Mouse (Mus musculus): ENCODE results near the gene Defa35.
"Not testable (repeated sequence)": the region's sequence is repeated elsewhere in the genome, so short reads cannot be mapped to it uniquely, and the experiment has no call there.

Gene Defa35

GRCm38 (mm10) chr8:21064738-21065137, at the start of gene Defa35:
Defa35 (plus strand) TSS chr8:21065038.
- in situ Hi-C loops (cut with MboI; ENCODE audit: low sequenced_read_pairs) = not testable (repeated sequence)

- in situ Hi-C loops (cut with MboI; ENCODE audit: low sequenced_read_pairs) = not testable (repeated sequence)
Measured at GRCm38 (mm10) chr8:21025245-21025644, 39.6 kb upstream of the Defa35 start, which contains the start of gene Defa21. Defa21 (plus strand) TSS chr8:21025545.

DNA sequence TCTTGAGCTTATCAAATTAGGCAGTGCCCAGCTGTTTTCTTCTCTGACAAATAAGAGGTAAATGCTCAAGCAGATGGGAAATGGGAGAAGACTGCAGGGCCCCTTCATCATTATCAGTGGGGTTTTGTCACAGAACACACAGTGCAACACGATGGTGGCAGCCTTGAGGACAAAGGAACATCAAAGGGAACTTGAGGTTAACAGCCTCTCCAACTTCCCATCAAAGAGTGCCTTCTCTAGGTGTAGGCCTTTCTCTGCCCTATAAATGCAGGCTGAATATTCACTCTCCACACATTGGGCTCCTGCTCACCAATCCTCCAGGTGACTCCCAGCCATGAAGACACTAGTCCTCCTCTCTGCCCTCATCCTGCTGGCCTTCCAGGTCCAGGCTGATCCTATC, 10.1 kb upstream of the Defa35 start, which contains the start of gene Defa23:
TSS of gene Defa23 (plus strand) at position 301 of the 400 bp plus-strand sequence.
- in situ Hi-C loops (cut with MboI; ENCODE audit: low sequenced_read_pairs) = not testable (repeated sequence)

GRCm38 (mm10) chr8:21084142-21084541, 19.3 kb downstream of the Defa35 start, which contains the start of gene Defa25:
Defa25 (plus strand) TSS chr8:21084442.
- in situ Hi-C loops (cut with MboI; ENCODE audit: low sequenced_read_pairs) = not testable (repeated sequence)

- in situ Hi-C loops (cut with MboI; ENCODE audit: low sequenced_read_pairs) = no loop called here
Measured at GRCm38 (mm10) chr8:21093106-21093505, 28.3 kb downstream of the Defa35 start.

DNA sequence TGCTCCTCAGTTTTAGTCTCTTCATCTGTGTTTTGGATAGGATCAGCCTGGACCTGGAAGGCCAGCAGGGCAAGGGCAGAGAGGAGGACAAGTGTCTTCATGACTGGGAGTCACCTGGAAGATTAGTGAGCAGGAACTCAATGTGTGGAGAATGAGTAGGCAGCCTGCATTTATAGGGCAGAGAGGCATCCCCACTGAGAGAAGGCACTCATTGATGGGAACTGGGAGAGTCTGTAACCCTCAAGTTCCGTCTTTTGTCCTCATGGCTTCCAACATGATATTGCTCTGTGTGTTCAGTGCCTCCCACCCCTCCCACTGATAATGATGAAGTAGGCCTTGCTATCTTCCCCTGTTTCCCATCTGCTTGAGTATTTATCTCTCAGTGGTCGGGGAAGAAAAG, 31.1 kb downstream of the Defa35 start, which contains the start of gene Gm14851:
TSS of gene Gm14851 (minus strand) at position 101 of the 400 bp plus-strand sequence.
- in situ Hi-C loops (cut with MboI; ENCODE audit: low sequenced_read_pairs) = not testable (repeated sequence)

Data from CH12F3 (cell line).